Comparison of ENCODE assay signal across 8 mouse cellular contexts in the genomic region with DNA sequence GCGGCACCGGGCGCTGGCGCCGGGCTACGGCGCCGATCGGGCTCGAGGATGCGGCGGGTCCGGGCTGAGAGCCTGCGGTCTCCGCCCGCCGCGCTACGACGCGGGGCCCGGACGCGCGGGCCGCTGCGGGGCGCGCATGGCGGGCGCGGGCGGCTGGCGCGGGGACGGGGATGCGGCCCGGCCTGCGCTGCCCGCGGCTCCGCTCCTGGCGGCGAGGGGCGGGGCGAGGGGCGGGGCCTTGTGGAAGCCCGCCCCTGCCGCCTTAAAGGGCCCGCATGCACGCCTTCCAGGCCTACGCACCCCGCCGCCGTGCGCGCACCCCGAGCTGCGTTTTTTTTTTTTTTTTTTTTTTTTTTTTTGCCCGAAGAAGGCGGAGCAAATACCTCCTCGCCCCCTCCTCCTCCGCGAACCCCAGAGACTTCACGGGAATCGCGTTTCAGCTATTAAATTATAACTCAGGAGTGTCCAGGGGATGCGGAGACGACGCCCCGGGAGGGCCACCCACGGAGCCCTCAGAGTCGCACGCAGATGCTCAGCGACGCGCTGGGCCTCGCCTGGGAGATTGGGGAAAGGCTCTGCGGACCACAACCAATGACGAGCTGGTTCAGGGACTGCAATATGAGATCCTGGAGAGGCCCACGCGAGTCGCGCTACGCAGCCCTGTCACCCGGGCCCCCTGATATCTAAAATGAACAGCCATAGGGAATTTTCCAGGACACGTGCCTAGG. TPM values are rescaled to one million over a fixed set of nuclear protein-coding genes. Genes with fewer than 3 reads are reported as not detected.
A peak's percentile ranks its signal among the peaks of the same experiment; 100 is the strongest.
DNase-seq lines count a peak whose midpoint lies in the region; ATAC-seq and TF ChIP-seq lines count a peak whose summit lies in the region.

A gene (minus strand): TSS at position 213 of the 728 bp plus-strand sequence.

- WGBS in bone marrow, adult 2 months = under 1% methylated on average over 87 of the region's 87 CpGs
- WGBS in embryonic facial prominence, embryonic 15.5 days = under 1% methylated on average over 80 of the region's 87 CpGs
- WGBS in kidney, embryonic 14.5 days = under 1% methylated on average over 74 of the region's 87 CpGs

- H3K27ac ChIP-seq in bone marrow, adult 2 months (ENCODE audit: control insufficient read depth, insufficient read depth, low read depth, low read length, poor library complexity) = peak within 1 kb of the TSS; percentile 86
- H3K27ac ChIP-seq in embryonic facial prominence, embryonic 15.5 days (replicated peaks) = peak within 1 kb of the TSS; percentile 98
- peak within 1 kb of the TSS; percentile 93 for H3K27ac ChIP-seq in kidney, embryonic 14.5 days (ENCODE audit: low read depth, low read length)

- ATAC-seq in embryonic facial prominence, embryonic 15.5 days (ENCODE audit: insufficient number of reproducible peaks, low FRiP score, low TSS enrichment, low read depth) = peak; percentile 87
- peak; percentile 78 for ATAC-seq in kidney, embryonic 14.5 days (ENCODE audit: low FRiP score, low TSS enrichment)
- peak; percentile 1; the same call in 1 of the 2 replicates for ATAC-seq in monocyte, adult 5-6 weeks (replicated peaks; ENCODE audit: insufficient number of reproducible peaks, low FRiP score, low TSS enrichment, poor library complexity, severe bottlenecking)

- H3K4me3 ChIP-seq in bone marrow, adult 2 months (replicated peaks; ENCODE audit: control insufficient read depth, low read depth, low read length) = peak within 1 kb of the TSS; percentile 75
- H3K4me3 ChIP-seq in embryonic facial prominence, embryonic 15.5 days (replicated peaks) = peak within 1 kb of the TSS; percentile 69
- peak within 1 kb of the TSS; percentile 78 for H3K4me3 ChIP-seq in kidney, embryonic 14.5 days (ENCODE audit: low read length)

- H3K4me2 ChIP-seq in embryonic facial prominence, embryonic 15.5 days (replicated peaks) = peak within 1 kb of the TSS; percentile 88
- peak within 1 kb of the TSS; percentile 73 for H3K4me2 ChIP-seq in kidney, embryonic 14.5 days (replicated peaks; ENCODE audit: low read depth, low read length)

- H3K27me3 ChIP-seq in embryonic facial prominence, embryonic 15.5 days = no peaks in the 10 kb centered on the region
- no peaks in the 10 kb centered on the region for H3K27me3 ChIP-seq in kidney, embryonic 14.5 days (ENCODE audit: control insufficient read depth, insufficient read depth, low read length)

- H3K4me1 ChIP-seq in bone marrow, adult 2 months (ENCODE audit: control insufficient read depth, insufficient read depth, low read length) = peaks cover 5% of the 10 kb centered on the region
- H3K4me1 ChIP-seq in embryonic facial prominence, embryonic 15.5 days = peaks cover 61% of the 10 kb centered on the region
- peaks cover 41% of the 10 kb centered on the region for H3K4me1 ChIP-seq in kidney, embryonic 14.5 days (ENCODE audit: control insufficient read depth, insufficient read depth, low read length)

- peak within 1 kb of the TSS; percentile 62 for H3K9ac ChIP-seq in embryonic facial prominence, embryonic 15.5 days
- H3K9ac ChIP-seq in kidney, embryonic 14.5 days (ENCODE audit: low read depth, low read length) = peak within 1 kb of the TSS; percentile 94

- H3K36me3 ChIP-seq in embryonic facial prominence, embryonic 15.5 days = no peaks in the 10 kb centered on the region
- H3K36me3 ChIP-seq in kidney, embryonic 14.5 days (ENCODE audit: control insufficient read depth, insufficient read depth, low read length) = no peaks in the 10 kb centered on the region

- H3K9me3 ChIP-seq in embryonic facial prominence, embryonic 15.5 days (replicated peaks) = no peaks in the 10 kb centered on the region
- no peaks in the 10 kb centered on the region for H3K9me3 ChIP-seq in kidney, embryonic 14.5 days (ENCODE audit: control insufficient read depth, low read length)

- TF ChIP-seq CTCF in bone marrow, adult 2 months (IDR thresholded peaks at IDR 0.05; ENCODE audit: control insufficient read depth, insufficient read depth, low read length) = no peak

- no peak for TF ChIP-seq POLR2A in bone marrow, adult 2 months (IDR thresholded peaks at IDR 0.05; ENCODE audit: borderline replicate concordance, control insufficient read depth, low read depth, low read length)

- DNase-seq in A20 (ENCODE audit: low read depth, low spot score) = peak; percentile 90
- DNase-seq in heart, adult 9 months (ENCODE audit: low spot score in 2 of 2) = peak; percentile 80 to 82
- DNase-seq in liver = peak; percentile 83
- peak; percentile 78 to 89 for DNase-seq in spleen, postnatal 4 days (ENCODE audit: low spot score in 2 of 2)

RNA-seq across cellular contexts. Expression of the gene that starts here (rescaled TPM):
- 20.4 and 46.9 TPM in 2 replicates for polyA plus RNA-seq in bone marrow, adult 2 months (2011; ENCODE audit: insufficient read depth, insufficient read length, low replicate concordance, missing spikeins)
- 39.3 and 41.8 TPM in 2 replicates for polyA plus RNA-seq in embryonic facial prominence, embryonic 15.5 days (2015; fragmentation: Nextera tagmentation; extraction: Ambion mirVana)
- 34.6 and 35.0 TPM in 2 replicates for polyA plus RNA-seq in kidney, embryonic 14.5 days (2014; fragmentation: Nextera tagmentation; extraction: Ambion mirVana)
- 14.4 to 63.8 TPM (median 24.3 TPM) in 3 replicates for total RNA-seq in monocyte, adult 5-6 weeks (2017)

Comparison
In these comparisons a context has a peak if more than half of its experiments do, and no peak if none do; other contexts are left out.
1. Peak in every context shown above with its lines: DNase-seq, ATAC-seq, H3K4me3 ChIP-seq and H3K27ac ChIP-seq.
2. ATAC-seq: peak in every context shown above with its lines; median percentile 87 in embryonic facial prominence, embryonic 15.5 days; 78 in kidney, embryonic 14.5 days; 1 in monocyte, adult 5-6 weeks.